Mouse (Mus musculus) lung, embryonic 14.5 days (tissue): ENCODE measurements around the gene Hmg20b. TPM values are rescaled to one million over a fixed set of nuclear protein-coding genes. Genes with fewer than 3 reads are reported as not detected.

Experiments used
- ATAC-seq: fragments of 200-750 bp; cut with Nextera tagmentation; 2 replicates; pipeline ENCODE4 v1.8.0; 2017; ENCODE audit warnings: mild to moderate bottlenecking, moderate TSS enrichment, moderate library complexity; ENCODE audit not compliant: insufficient read depth
- DNase-seq: peaks from one replicate; pipeline ENCODE4 v3.0.0-alpha.2; 2015
- H3K27ac ChIP-seq: fragments of 300-500 bp; sonication (generic); 2 replicates; pipeline ENCODE4 v1.5.1; 2014; ENCODE audit warnings: low read depth, mild to moderate bottlenecking, moderate library complexity
- H3K27me3 ChIP-seq: fragments of 300-500 bp; sonication (generic); 2 replicates; pipeline ENCODE4 v1.6.1; 2014; ENCODE audit warnings: low read length, control low read depth; ENCODE audit not compliant: insufficient read depth
- H3K36me3 ChIP-seq: fragments of 300-500 bp; sonication (generic); 2 replicates; pipeline ENCODE4 v1.6.1; 2014; ENCODE audit warnings: control low read depth; ENCODE audit not compliant: insufficient read depth
- H3K4me1 ChIP-seq: fragments of 300-500 bp; sonication (generic); 2 replicates; pipeline ENCODE4 v1.6.1; 2014; ENCODE audit warnings: antibody characterized with exemption, control low read depth; ENCODE audit not compliant: insufficient read depth
- H3K4me2 ChIP-seq: fragments of 300-500 bp; sonication (generic); 2 replicates; pipeline ENCODE4 v1.6.1; 2014; ENCODE audit warnings: mild to moderate bottlenecking
- H3K4me3 ChIP-seq: fragments of 300-500 bp; sonication (generic); 2 replicates; pipeline ENCODE4 v1.5.1; 2014; ENCODE audit warnings: low read depth, low read length
- H3K9ac ChIP-seq: fragments of 300-500 bp; sonication (generic); 2 replicates; pipeline ENCODE4 v1.6.1; 2014
- H3K9me3 ChIP-seq: fragments of 300-500 bp; sonication (generic); 2 replicates; pipeline ENCODE4 v1.6.1; 2016; ENCODE audit warnings: low read depth, low read length, control low read depth
- CTCF ChIP-seq: IDR thresholded peaks from 2 replicates; pipeline ENCODE4 v1.5.1; 2016; ENCODE audit warnings: antibody characterized with exemption, low read depth
- WGBS: fragments of 180-500 bp; shearing (Covaris S2); extraction: QIAGEN DNeasy Blood & Tissue Kit; methylation state at CpG from one replicate; pipeline ENCODE4 v1.1.7; 2014; 5-methylcytosine and 5-hydroxymethylcytosine counted together
- polyA plus RNA-seq: library from polyadenylated mRNA; unstranded; fragments of >200 nt; fragmentation: Nextera tagmentation; extraction: Ambion mirVana; gene quantifications from 2 replicates; pipeline ENCODE4 v1.2.1, GENCODE M21; 2014

The Hmg20b gene
- polyA plus RNA-seq, 1 experiment from 2014 or later = 105 TPM

- H3K9me3 ChIP-seq = no peaks in the 10 kb centered on the region
- peaks cover 27% of the 10 kb centered on the region for H3K36me3 ChIP-seq
- 47% methylated on average over 14 of the region's 14 CpGs for WGBS
- DNase-seq (no peak), ATAC-seq (no peak)
- TF ChIP-seq CTCF = no peak
- no peaks in the 10 kb centered on the region for H3K27me3 ChIP-seq
- peak within 1 kb of the TSS; percentile 48 for H3K9ac ChIP-seq
- H3K4me3 ChIP-seq = peak within 1 kb of the TSS; percentile 24
- H3K27ac ChIP-seq = no peak within 1 kb of the TSS
- H3K4me2 ChIP-seq = peak within 1 kb of the TSS; percentile 64
- H3K4me1 ChIP-seq = no peaks in the 10 kb centered on the region; the same call in 1 of the 2 replicates
These were observed 42.5 kb upstream of the Hmg20b start, which contains the start of gene Smim24 for GRCm38 (mm10) chr10:81392781-81393185. Smim24 (plus strand) TSS chr10:81393051.

GRCm38 (mm10) chr10:81392270-81392669, 42.0 kb upstream of the Hmg20b start:
- H3K9me3 ChIP-seq = no peaks in the 10 kb centered on the region
- no peak for ATAC-seq
- WGBS = 78% methylated on average over 6 of the region's 6 CpGs

GRCm38 (mm10) chr10:81390678-81390965, 40.3 kb upstream of the Hmg20b start:
- no peak for TF ChIP-seq CTCF
- no peak overlapping the region for H3K9ac ChIP-seq
- H3K27ac ChIP-seq = no peak overlapping the region
- WGBS = 87% methylated on average over 13 of the region's 13 CpGs
- DNase-seq = no peak
- H3K27me3 ChIP-seq = no peaks in the 10 kb centered on the region
- H3K4me1 ChIP-seq = no peaks in the 10 kb centered on the region; the same call in none of the 2 replicates
- H3K4me3 ChIP-seq = no peak overlapping the region
- H3K9me3 ChIP-seq = no peaks in the 10 kb centered on the region
- ATAC-seq = no peak
- H3K36me3 ChIP-seq = peaks cover 34% of the 10 kb centered on the region
- H3K4me2 ChIP-seq = no peak overlapping the region

More at GRCm38 (mm10) chr10:81392270-81392669, 42.0 kb upstream of the Hmg20b start:
- H3K4me2 ChIP-seq = no peak overlapping the region
- no peaks in the 10 kb centered on the region; the same call in 1 of the 2 replicates for H3K4me1 ChIP-seq
- H3K36me3 ChIP-seq = peaks cover 27% of the 10 kb centered on the region
- no peak for TF ChIP-seq CTCF
- H3K27me3 ChIP-seq = no peaks in the 10 kb centered on the region
- H3K9ac ChIP-seq = no peak overlapping the region
- H3K4me3 ChIP-seq = no peak overlapping the region
- no peak overlapping the region for H3K27ac ChIP-seq
- no peak for DNase-seq

GRCm38 (mm10) chr10:81389801-81390677, 39.8 kb upstream of the Hmg20b start:
- no peak overlapping the region; the same call in 1 of the 2 replicates for H3K27ac ChIP-seq
- ATAC-seq (peak; percentile 65), DNase-seq (peak; percentile 76)

GRCm38 (mm10) chr10:81389373-81389772, 39.1 kb upstream of the Hmg20b start:
- Histone ChIP-seq H3K9me3 (no peaks in the 10 kb centered on the region), H3K9ac (no peak overlapping the region), H3K4me2 (no peak overlapping the region), H3K36me3 (peaks cover 35% of the 10 kb centered on the region), H3K27ac (no peak overlapping the region; the same call in none of the 2 replicates), H3K4me1 (no peaks in the 10 kb centered on the region; the same call in none of the 2 replicates), H3K4me3 (no peak overlapping the region), H3K27me3 (no peaks in the 10 kb centered on the region)
- no peak for TF ChIP-seq CTCF
- WGBS = 47% methylated on average over 3 of the region's 3 CpGs
- DNase-seq (peak; percentile 29), ATAC-seq (no peak)

More at GRCm38 (mm10) chr10:81389801-81390677, 39.8 kb upstream of the Hmg20b start:
- Histone ChIP-seq H3K9me3 (no peaks in the 10 kb centered on the region), H3K4me2 (no peak overlapping the region), H3K36me3 (peaks cover 35% of the 10 kb centered on the region), H3K4me3 (no peak overlapping the region), H3K4me1 (no peaks in the 10 kb centered on the region; the same call in none of the 2 replicates), H3K9ac (no peak overlapping the region), H3K27me3 (no peaks in the 10 kb centered on the region)
- TF ChIP-seq CTCF = peak; percentile 94
- WGBS = 57% methylated on average over 23 of the region's 23 CpGs

- Histone ChIP-seq H3K9ac (no peak within 1 kb of the TSS), H3K4me2 (no peak within 1 kb of the TSS), H3K27me3 (no peaks in the 10 kb centered on the region), H3K27ac (no peak within 1 kb of the TSS; the same call in none of the 2 replicates), H3K36me3 (peaks cover 35% of the 10 kb centered on the region), H3K4me3 (no peak within 1 kb of the TSS), H3K4me1 (no peaks in the 10 kb centered on the region; the same call in none of the 2 replicates), H3K9me3 (no peaks in the 10 kb centered on the region)
- WGBS = 52% methylated on average over 5 of the region's 5 CpGs
- TF ChIP-seq CTCF = no peak
- ATAC-seq (no peak), DNase-seq (no peak)
These were observed 38.3 kb upstream of the Hmg20b start, which contains the start of gene Gm48552 for GRCm38 (mm10) chr10:81388505-81389055. Gm48552 (plus strand) TSS chr10:81389005.

- WGBS = 91% methylated on average over 20 of the region's 20 CpGs
- H3K36me3 ChIP-seq = peaks cover 35% of the 10 kb centered on the region
- no peak overlapping the region for H3K27ac ChIP-seq
- no peaks in the 10 kb centered on the region; the same call in 1 of the 2 replicates for H3K4me1 ChIP-seq
- no peak for TF ChIP-seq CTCF
- no peak overlapping the region for H3K4me3 ChIP-seq
- no peak overlapping the region for H3K4me2 ChIP-seq
- no peak for ATAC-seq
- no peaks in the 10 kb centered on the region for H3K9me3 ChIP-seq
- DNase-seq = no peak
- H3K9ac ChIP-seq = no peak overlapping the region
- H3K27me3 ChIP-seq = no peaks in the 10 kb centered on the region
These were observed 37.4 kb upstream of the Hmg20b start for GRCm38 (mm10) chr10:81387716-81388115.
